Mouse (Mus musculus): Measurements from ENCODE around the gene Gm42742. TPM values are rescaled to one million over a fixed set of nuclear protein-coding genes. Genes with fewer than 3 reads are reported as not detected.
A peak's percentile ranks its signal among the peaks of the same experiment; 100 is the strongest.

The Gm42742 gene
- total and polyA plus RNA-seq, 3 experiments, result 13.8 to 27.2 TPM; not detected in 1

GRCm38 (mm10) chr7:126975893-126975949 lies 45.2 kb downstream of the Gm42742 start, which contains the start of gene Cdipt:
Gene Cdipt, plus strand, starts transcription at chr7:126975914.
- H3K79me2 ChIP-seq (ENCODE audit: control insufficient read depth, insufficient read depth, low read length, poor library complexity), result peaks cover 12% of the 10 kb centered on the region
- H3K27me3 ChIP-seq (ENCODE audit: control insufficient read depth in 1 of 2, insufficient read depth in 2 of 2, low read length in 2 of 2), result no peaks in the 10 kb centered on the region
- H3K4me3 ChIP-seq (ENCODE audit: control insufficient read depth in 1 of 2, insufficient read depth in 1 of 2, low read depth in 2 of 2, low read length in 2 of 2), result peak within 1 kb of the TSS; percentile 75 to 95
- peaks cover 0 to 6% of the 10 kb centered on the region in 2 experiments; a peak in 2 of 4 replicates for H3K36me3 ChIP-seq (ENCODE audit: control insufficient read depth in 1 of 2, insufficient read depth in 2 of 2, low read length in 2 of 2)
- no peak for DNase-seq (ENCODE audit: low read depth, low spot score)
- H3K4me1 ChIP-seq (ENCODE audit: control insufficient read depth in 1 of 2, insufficient read depth in 2 of 2, low read length in 2 of 2), result peaks cover 0 to 11% of the 10 kb centered on the region in 2 experiments; a peak in 2 of 4 replicates
- TF ChIP-seq RAD21 (IDR thresholded peaks at IDR 0.05; ENCODE audit: low read depth, low read length) (no peak), MAFK (IDR thresholded peaks at IDR 0.05; ENCODE audit: borderline replicate concordance, low read depth, low read length) (no peak), ZKSCAN1 (IDR thresholded peaks at IDR 0.05; ENCODE audit: low read depth, low read length) (no peak), SMC3 (IDR thresholded peaks at IDR 0.05; ENCODE audit: low read depth, low read length) (no peak), ETS1 (IDR thresholded peaks at IDR 0.05; ENCODE audit: low read depth, low read length) (no peak), POLR2A (IDR thresholded peaks at IDR 0.05; ENCODE audit: control insufficient read depth in 1 of 2, insufficient read depth in 1 of 2, low read depth in 1 of 2, low read length in 2 of 2, poor library complexity in 1 of 2) (no peak), USF1 (IDR thresholded peaks at IDR 0.05; ENCODE audit: low read depth, low read length) (no peak), MAX (IDR thresholded peaks at IDR 0.05; ENCODE audit: low read length) (no peak), POLR2AphosphoS5 (IDR thresholded peaks at IDR 0.05; ENCODE audit: borderline replicate concordance, low read depth, low read length) (no peak), POLR2AphosphoS2 (IDR thresholded peaks at IDR 0.05; ENCODE audit: low read length) (no peak), TCF12 (IDR thresholded peaks at IDR 0.05; ENCODE audit: low read depth, low read length) (no peak), E2F4 (IDR thresholded peaks at IDR 0.05; ENCODE audit: borderline replicate concordance, low read depth, low read length) (no peak), CHD1 (IDR thresholded peaks at IDR 0.05; ENCODE audit: low read depth, low read length) (no peak), HCFC1 (IDR thresholded peaks at IDR 0.05; ENCODE audit: low read depth, low read length) (no peak), JUND (IDR thresholded peaks at IDR 0.05; ENCODE audit: low read depth, low read length) (no peak), GABPA (IDR thresholded peaks at IDR 0.05; ENCODE audit: low read depth, low read length) (no peak), GATA1 (IDR thresholded peaks at IDR 0.05; ENCODE audit: low read depth, low read length) (no peak), MYB (IDR thresholded peaks at IDR 0.05; ENCODE audit: low read depth, low read length) (no peak), EP300 (IDR thresholded peaks at IDR 0.05; ENCODE audit: low read depth in 1 of 2, low read length in 2 of 2) (no peak)
- peak within 1 kb of the TSS; percentile 93 for H3K27ac ChIP-seq (ENCODE audit: control insufficient read depth, low read depth, low read length)
- peak within 1 kb of the TSS; percentile 81 for H3K9ac ChIP-seq (ENCODE audit: control insufficient read depth, low read depth, low read length, poor library complexity, severe bottlenecking)
- no peaks in the 10 kb centered on the region for H3K9me3 ChIP-seq (replicated peaks; ENCODE audit: insufficient read depth, low read length)

DNA sequence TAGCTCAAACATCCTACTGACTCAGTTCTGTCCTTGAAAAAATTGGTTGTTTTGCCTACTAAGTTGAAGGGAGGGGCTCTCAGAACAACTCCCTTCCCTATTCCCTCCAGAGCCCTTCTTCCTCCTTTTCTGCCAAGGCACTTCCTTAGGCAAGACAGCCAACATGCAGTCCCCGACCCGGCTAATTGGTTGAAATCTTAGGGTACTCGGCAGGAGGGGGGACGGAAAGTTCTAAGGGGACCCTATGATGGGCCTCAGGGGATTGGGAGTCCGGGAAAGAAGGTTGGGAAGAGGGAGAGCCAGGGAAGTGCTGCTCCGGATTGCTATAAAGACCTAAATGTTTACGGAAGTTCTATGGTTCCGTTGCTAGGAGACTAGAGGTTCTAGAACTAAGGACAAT lies 45.4 kb downstream of the Gm42742 start:
- Histone ChIP-seq H3K27ac (ENCODE audit: control insufficient read depth, low read depth, low read length) (peak overlapping the region; percentile 4; the same call in 1 of the 2 replicates), H3K9me3 (replicated peaks; ENCODE audit: insufficient read depth, low read length) (no peaks in the 10 kb centered on the region), H3K9ac (ENCODE audit: control insufficient read depth, low read depth, low read length, poor library complexity, severe bottlenecking) (peak overlapping the region; percentile 64), H3K36me3 (ENCODE audit: control insufficient read depth in 1 of 2, insufficient read depth in 2 of 2, low read length in 2 of 2) (peaks cover 0 to 6% of the 10 kb centered on the region in 2 experiments; a peak in 2 of 4 replicates), H3K4me3 (ENCODE audit: control insufficient read depth in 1 of 2, insufficient read depth in 1 of 2, low read depth in 2 of 2, low read length in 2 of 2) (peak overlapping the region; percentile 37 to 42), H3K4me1 (ENCODE audit: control insufficient read depth in 1 of 2, insufficient read depth in 2 of 2, low read length in 2 of 2) (peaks cover 0 to 11% of the 10 kb centered on the region in 2 experiments; a peak in 2 of 4 replicates), H3K27me3 (ENCODE audit: control insufficient read depth in 1 of 2, insufficient read depth in 2 of 2, low read length in 2 of 2) (no peaks in the 10 kb centered on the region), H3K79me2 (ENCODE audit: control insufficient read depth, insufficient read depth, low read length, poor library complexity) (peaks cover 12% of the 10 kb centered on the region)
- TF ChIP-seq UBTF (IDR thresholded peaks at IDR 0.05; ENCODE audit: borderline replicate concordance, insufficient read depth, low read depth, low read length) (no peak), NELFE (IDR thresholded peaks at IDR 0.05; ENCODE audit: low read depth, low read length) (peak; percentile 41; the same call in 1 of the 2 replicates), ZC3H11A (IDR thresholded peaks at IDR 0.05; ENCODE audit: low read depth, low read length) (0 out of 2 replicates have a peak, but pooled peaks have one; percentile 16), ELF1 (IDR thresholded peaks at IDR 0.05; ENCODE audit: low read depth, low read length) (peak; percentile 35; the same call in 1 of the 2 replicates)
- peak; percentile 66 for DNase-seq (ENCODE audit: low read depth, low spot score)

Data from MEL (cell line).